Mouse (Mus musculus) megakaryocyte, embryonic 14.5 days (primary cell): Measurements from ENCODE around the gene Slc22a16.

ENCODE experiments used
- FLI1 ChIP-seq: IDR thresholded peaks from 2 replicates; pipeline ENCODE4 v1.6.1; 2012; ENCODE audit warnings: low read length, inconsistent platforms, mixed read lengths
- GATA1 ChIP-seq: IDR thresholded peaks from 3 replicates; pipeline ENCODE4 v1.6.1; 2012; ENCODE audit warnings: mixed read lengths, low read length, inconsistent platforms, borderline replicate concordance

GRCm38 (mm10) chr10:40524991-40525390 is 45.1 kb upstream of the Slc22a16 start:
- TF ChIP-seq GATA1 = no peak
- no peak for TF ChIP-seq FLI1
